Mouse (Mus musculus) small intestine, adult 2 months (tissue): ENCODE data around the gene Lypd6b.

Experiments used
- CTCF ChIP-seq: fragments of 200-500 bp; IDR thresholded peaks from 2 replicates; pipeline ENCODE4 v1.5.1; 2012; ENCODE audit warnings: low read depth, mild to moderate bottlenecking, control low read depth, inconsistent platforms, low read length, moderate library complexity, mixed read lengths; ENCODE audit not compliant: insufficient replicate concordance, insufficient read length; ENCODE audit errors: extremely low read depth
- POLR2A ChIP-seq: fragments of 200-500 bp; IDR thresholded peaks from 2 replicates; pipeline ENCODE4 v1.6.1; 2012; ENCODE audit warnings: low read depth, mild to moderate bottlenecking, control low read depth, inconsistent platforms, low read length, moderate library complexity

GRCm38 (mm10) chr2:49774180-49774579 lies 13.3 kb upstream of the Lypd6b start:
- no peak for TF ChIP-seq POLR2A
- no peak for TF ChIP-seq CTCF
